Mouse (Mus musculus): ENCODE results near the gene Srcin1.

DNA sequence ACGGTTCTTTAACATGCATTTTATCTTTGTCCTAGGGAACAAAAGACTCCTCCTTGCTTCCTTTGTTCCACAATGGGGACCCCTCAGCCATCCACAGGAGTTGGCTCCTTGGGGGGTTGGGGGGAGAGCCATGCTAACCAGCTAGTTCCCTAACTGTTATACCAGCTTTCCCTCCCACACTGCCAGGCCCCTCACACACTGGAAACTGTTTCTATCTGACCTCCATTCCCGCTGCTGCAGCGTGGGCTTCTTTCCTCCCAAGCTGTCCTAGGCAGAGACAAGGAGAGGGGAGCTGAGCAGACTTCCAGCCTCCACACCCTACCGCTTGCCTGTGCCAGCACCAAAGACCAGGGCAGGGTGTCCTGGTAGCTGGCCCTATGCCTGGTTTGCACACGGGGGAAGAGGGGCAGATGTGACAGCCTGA is 6.7 kb downstream of the Srcin1 start:
- TF ChIP-seq CTCF (IDR thresholded peaks at IDR 0.05; ENCODE audit: borderline replicate concordance, control insufficient read depth, extremely low read depth, insufficient read depth, low read length, poor library complexity) = no peak
- TF ChIP-seq POLR2A (IDR thresholded peaks at IDR 0.05; ENCODE audit: control insufficient read depth, extremely low read depth, insufficient read depth, low read length, poor library complexity) = no peak
